Mouse (Mus musculus) hindbrain, embryonic 16.5 days (tissue): ENCODE measurements at regions not wholly inside any gene's neighbourhood (a gene's known extent, or its start where the extent isn't known, plus 50 kb on each side); places are given as distances from the start of the nearest gene placed in this dataset.
"Not testable (repeated sequence)": the region's sequence is repeated elsewhere in the genome, so short reads cannot be mapped to it uniquely, and the experiment has no call there.

ENCODE experiments used
- ATAC-seq: fragments of 200-750 bp; cut with Nextera tagmentation; 2 replicates; pipeline ENCODE4 v1.8.0; 2017; ENCODE audit warnings: moderate TSS enrichment, moderate library complexity
- H3K27ac ChIP-seq: fragments of 300-500 bp; sonication (generic); 2 replicates; pipeline ENCODE4 v1.5.1; 2014; ENCODE audit warnings: low read depth, mild to moderate bottlenecking, control low read depth, low read length, moderate library complexity
- H3K27me3 ChIP-seq: fragments of 300-500 bp; sonication (generic); replicated peaks from 2 replicates; pipeline ENCODE4 v1.6.1; 2014; ENCODE audit warnings: low read length; ENCODE audit not compliant: control insufficient read depth, insufficient read depth
- H3K36me3 ChIP-seq: fragments of 300-500 bp; sonication (generic); 2 replicates; pipeline ENCODE4 v1.6.1; 2014; ENCODE audit warnings: mild to moderate bottlenecking, low read length, moderate library complexity, mixed read lengths; ENCODE audit not compliant: control insufficient read depth, insufficient read depth
- H3K4me1 ChIP-seq: fragments of 300-500 bp; sonication (generic); 2 replicates; pipeline ENCODE4 v1.6.1; 2014; ENCODE audit warnings: low read depth, low read length; ENCODE audit not compliant: control insufficient read depth, insufficient read depth
- H3K4me2 ChIP-seq: fragments of 300-500 bp; sonication (generic); 2 replicates; pipeline ENCODE4 v1.6.1; 2014; ENCODE audit warnings: mild to moderate bottlenecking, low read length, control low read depth, moderate library complexity
- H3K4me3 ChIP-seq: fragments of 300-500 bp; sonication (generic); 2 replicates; pipeline ENCODE4 v1.5.1; 2014; ENCODE audit warnings: mild to moderate bottlenecking, low read length, control low read depth, moderate library complexity
- H3K9ac ChIP-seq: fragments of 300-500 bp; sonication (generic); 2 replicates; pipeline ENCODE4 v1.6.1; 2014; ENCODE audit warnings: low read depth, mild to moderate bottlenecking, control low read depth, low read length, moderate library complexity
- H3K9me3 ChIP-seq: fragments of 300-500 bp; sonication (generic); 2 replicates; pipeline ENCODE4 v1.6.1; 2014; ENCODE audit warnings: mild to moderate bottlenecking, low read length, moderate library complexity; ENCODE audit not compliant: control insufficient read depth
- WGBS: fragments of 180-500 bp; shearing (Covaris S2); extraction: QIAGEN DNeasy Blood & Tissue Kit; methylation state at CpG from one replicate; pipeline ENCODE4 v1.1.7; 2014; 5-methylcytosine and 5-hydroxymethylcytosine counted together

- 58% methylated on average over 1 of the region's 1 CpGs for WGBS
- H3K9me3 ChIP-seq: no peaks in the 10 kb centered on the region
Measured at GRCm38 (mm10) chr10:15886150-15886549, 1168.1 kb upstream of the Gje1 start.

GRCm38 (mm10) chr10:15868063-15868462 lies 1150.0 kb upstream of the Gje1 start:
- ATAC-seq: no peak
- 51% methylated on average over 2 of the region's 2 CpGs for WGBS
- Histone ChIP-seq H3K27ac (no peak overlapping the region), H3K27me3 (no peaks in the 10 kb centered on the region), H3K4me1 (no peaks in the 10 kb centered on the region), H3K4me2 (no peak overlapping the region), H3K4me3 (no peak overlapping the region), H3K36me3 (no peaks in the 10 kb centered on the region), H3K9ac (no peak overlapping the region), H3K9me3 (no peaks in the 10 kb centered on the region)

More at GRCm38 (mm10) chr10:15886150-15886549, 1168.1 kb upstream of the Gje1 start:
- no peaks in the 10 kb centered on the region for H3K4me1 ChIP-seq
- no peaks in the 10 kb centered on the region for H3K36me3 ChIP-seq
- no peak overlapping the region for H3K4me3 ChIP-seq
- no peaks in the 10 kb centered on the region for H3K27me3 ChIP-seq
- H3K27ac ChIP-seq: no peak overlapping the region
- no peak for ATAC-seq
- no peak overlapping the region for H3K4me2 ChIP-seq
- no peak overlapping the region for H3K9ac ChIP-seq

GRCm38 (mm10) chr10:15866931-15867330 lies 1148.9 kb upstream of the Gje1 start:
- no peak for ATAC-seq
- H3K9ac ChIP-seq: no peak overlapping the region
- H3K4me1 ChIP-seq: no peaks in the 10 kb centered on the region

GRCm38 (mm10) chr10:15841381-15841780 lies 1123.4 kb upstream of the Gje1 start:
- no peaks in the 10 kb centered on the region for H3K4me1 ChIP-seq
- no peak overlapping the region for H3K4me2 ChIP-seq
- no peak for ATAC-seq
- H3K9me3 ChIP-seq: no peaks in the 10 kb centered on the region
- no peaks in the 10 kb centered on the region for H3K27me3 ChIP-seq
- 86% methylated on average over 3 of the region's 3 CpGs for WGBS
- H3K27ac ChIP-seq: no peak overlapping the region
- H3K4me3 ChIP-seq: no peak overlapping the region
- no peaks in the 10 kb centered on the region for H3K36me3 ChIP-seq
- H3K9ac ChIP-seq: no peak overlapping the region

More at GRCm38 (mm10) chr10:15866931-15867330, 1148.9 kb upstream of the Gje1 start:
- no peak overlapping the region for H3K4me2 ChIP-seq
- no peak overlapping the region for H3K4me3 ChIP-seq
- no peaks in the 10 kb centered on the region for H3K36me3 ChIP-seq
- H3K9me3 ChIP-seq: no peaks in the 10 kb centered on the region
- H3K27ac ChIP-seq: no peak overlapping the region
- no peaks in the 10 kb centered on the region for H3K27me3 ChIP-seq

- Histone ChIP-seq H3K27me3 (no peaks in the 10 kb centered on the region), H3K9ac (no peak overlapping the region), H3K4me1 (no peaks in the 10 kb centered on the region), H3K27ac (no peak overlapping the region), H3K4me3 (no peak overlapping the region), H3K36me3 (no peaks in the 10 kb centered on the region), H3K4me2 (no peak overlapping the region), H3K9me3 (no peaks in the 10 kb centered on the region)
- no peak for ATAC-seq
- WGBS: 96% methylated on average over 2 of the region's 2 CpGs
Measured at GRCm38 (mm10) chr10:15832338-15832737, 1114.3 kb upstream of the Gje1 start.

- no peak for ATAC-seq
- Histone ChIP-seq H3K27me3 (no peaks in the 10 kb centered on the region), H3K9me3 (no peaks in the 10 kb centered on the region), H3K4me2 (no peak overlapping the region), H3K4me3 (no peak overlapping the region), H3K27ac (no peak overlapping the region), H3K4me1 (no peaks in the 10 kb centered on the region), H3K36me3 (no peaks in the 10 kb centered on the region), H3K9ac (no peak overlapping the region)
- 68% methylated on average over 1 of the region's 1 CpGs for whole genome bisulfite sequencing
Measured at GRCm38 (mm10) chr10:15825457-15825856, 1107.4 kb upstream of the Gje1 start.

GRCm38 (mm10) chr10:15807271-15807670 lies 1089.3 kb upstream of the Gje1 start:
- Histone ChIP-seq H3K9me3 (no peaks in the 10 kb centered on the region), H3K36me3 (no peaks in the 10 kb centered on the region), H3K27me3 (no peaks in the 10 kb centered on the region), H3K4me2 (no peak overlapping the region), H3K4me1 (no peaks in the 10 kb centered on the region), H3K27ac (no peak overlapping the region), H3K4me3 (no peak overlapping the region), H3K9ac (no peak overlapping the region)
- ATAC-seq: no peak
- 93% methylated on average over 3 of the region's 3 CpGs for WGBS

- Histone ChIP-seq H3K27me3 (no peaks in the 10 kb centered on the region), H3K27ac (no peak overlapping the region), H3K36me3 (no peaks in the 10 kb centered on the region), H3K9ac (no peak overlapping the region), H3K4me1 (no peaks in the 10 kb centered on the region), H3K4me2 (no peak overlapping the region), H3K9me3 (no peaks in the 10 kb centered on the region), H3K4me3 (no peak overlapping the region)
- 86% methylated on average over 2 of the region's 2 CpGs for WGBS
- no peak for ATAC-seq
Measured at GRCm38 (mm10) chr10:15805791-15806190, 1087.8 kb upstream of the Gje1 start.

- H3K4me1 ChIP-seq, H3K9ac ChIP-seq, H3K36me3 ChIP-seq, H3K27ac ChIP-seq, H3K27me3 ChIP-seq, H3K4me3 ChIP-seq, H3K9me3 ChIP-seq, H3K4me2 ChIP-seq, ATAC-seq: not testable (repeated sequence)
Measured at GRCm38 (mm10) chr10:15793185-15793584, 1075.2 kb upstream of the Gje1 start.
